Mouse (Mus musculus) layer of hippocampus, adult 18-20 months (tissue): ENCODE results near the gene Ptcd2. TPM values are rescaled to one million over a fixed set of nuclear protein-coding genes. Genes with fewer than 3 reads are reported as not detected.
"Not testable (repeated sequence)": the region's sequence is repeated elsewhere in the genome, so short reads cannot be mapped to it uniquely, and the experiment has no call there.

Experiments
- DNase-seq, 2 experiments: peaks; one replicate each; pipeline ENCODE4 v3.0.0; 2022; ENCODE audit warnings: low spot score in 2 of 2
- total RNA-seq, 2 experiments: library from RNA; stranded (reverse); gene quantifications; 2 replicates each; pipeline ENCODE4 v1.2.3; 2021

The Ptcd2 gene
- total RNA-seq, 2 experiments from 2014 or later: 28.9 to 30.1 TPM

DNA sequence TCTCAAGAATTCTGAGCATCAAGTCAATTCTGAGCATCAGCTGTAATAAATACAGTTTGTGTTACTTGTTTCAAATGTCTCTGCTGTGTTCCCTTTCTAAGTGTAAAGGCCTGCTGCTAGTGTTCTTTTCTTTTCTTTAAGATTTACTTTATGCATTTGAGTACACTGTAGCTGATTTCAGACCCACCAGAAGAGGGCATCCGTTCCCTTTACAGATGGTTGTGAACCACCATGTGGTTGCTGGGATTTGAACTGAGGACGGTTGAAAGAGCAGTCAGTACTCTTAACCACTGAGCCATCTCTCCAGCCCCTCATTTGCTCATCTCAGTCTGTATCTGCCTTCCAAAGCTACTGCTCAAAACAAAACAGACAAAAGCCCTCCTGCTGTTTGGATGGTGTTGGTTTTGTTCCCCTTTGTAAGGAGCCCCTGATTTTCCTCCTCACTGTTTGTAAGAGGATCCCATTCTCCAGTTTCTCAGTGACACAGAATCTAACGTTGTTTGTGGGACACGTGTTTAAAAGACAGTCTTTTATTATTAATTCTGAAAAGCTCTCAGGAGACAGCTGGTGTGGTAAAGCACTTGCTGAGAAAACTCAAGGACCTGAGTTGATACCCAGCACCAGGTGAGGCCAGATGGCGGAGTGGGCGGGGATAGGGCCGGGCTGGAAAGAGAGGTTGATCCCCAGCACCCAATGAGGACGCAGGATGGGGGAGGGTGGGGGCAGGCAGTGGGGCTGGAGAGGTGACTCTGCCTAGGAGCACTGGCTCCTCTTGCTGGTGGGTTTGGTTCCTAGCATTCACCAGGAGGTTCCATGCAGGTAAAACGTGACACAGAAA is 12.1 kb upstream of the Ptcd2 start:
- DNase-seq: no peak

DNA sequence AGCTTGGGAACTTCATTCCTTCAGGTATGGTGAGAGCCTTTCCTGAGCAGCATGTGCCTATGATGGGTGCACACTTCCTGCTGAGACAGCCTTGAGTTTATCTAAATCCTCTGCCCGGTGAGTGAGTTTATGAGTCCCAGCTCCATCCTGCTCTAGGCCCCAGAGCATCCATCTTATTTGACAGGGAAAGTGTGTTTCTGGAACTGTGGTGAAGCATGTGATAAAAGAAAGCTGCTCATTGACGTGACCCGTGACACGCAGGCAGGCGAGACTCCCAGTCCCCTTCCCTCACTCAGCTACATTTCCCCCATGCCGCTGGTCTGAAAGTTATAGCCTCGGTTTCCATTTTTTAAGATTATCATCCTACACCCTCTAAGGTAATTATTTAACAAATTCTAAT is 11.4 kb upstream of the Ptcd2 start:
- DNase-seq: no peak

DNA sequence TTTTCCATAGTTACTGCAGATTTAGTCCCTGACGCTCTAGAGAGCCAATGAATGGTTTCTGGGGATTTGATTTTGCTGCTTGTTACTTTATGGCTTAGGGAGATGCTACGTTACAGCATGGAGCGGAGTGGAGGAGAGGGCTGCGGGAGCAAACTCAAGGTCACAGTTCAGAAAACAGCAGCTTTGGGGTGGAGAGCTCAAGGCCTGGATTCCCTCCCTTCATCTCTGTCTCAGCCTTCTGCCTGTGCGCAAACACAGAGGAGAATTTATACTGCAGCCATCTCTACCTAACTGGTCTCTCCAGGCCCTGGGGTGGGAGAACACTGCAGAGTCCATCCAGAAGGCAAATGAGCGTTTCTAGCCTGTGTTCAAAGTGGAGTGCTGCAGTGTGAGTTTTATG is 10.6 kb upstream of the Ptcd2 start:
- DNase-seq: no peak

DNA sequence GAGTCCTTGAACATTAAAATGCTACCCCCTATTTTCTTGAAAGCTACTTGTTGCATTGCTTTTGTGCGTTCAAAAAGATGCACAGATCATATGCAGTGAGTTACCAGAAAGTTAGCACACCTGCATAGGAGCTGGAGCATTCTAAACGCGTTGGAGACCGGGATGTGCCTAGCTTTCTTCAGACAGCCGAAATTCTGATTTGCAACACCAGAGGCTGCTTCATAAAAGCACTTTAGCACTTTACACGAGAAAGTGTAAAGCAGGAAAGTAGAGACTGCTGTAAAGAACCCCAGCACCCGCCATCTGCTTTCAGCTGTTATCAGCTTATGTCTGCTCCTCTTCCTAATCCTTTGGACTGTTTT is 9.0 kb upstream of the Ptcd2 start:
- DNase-seq: no peak

DNA sequence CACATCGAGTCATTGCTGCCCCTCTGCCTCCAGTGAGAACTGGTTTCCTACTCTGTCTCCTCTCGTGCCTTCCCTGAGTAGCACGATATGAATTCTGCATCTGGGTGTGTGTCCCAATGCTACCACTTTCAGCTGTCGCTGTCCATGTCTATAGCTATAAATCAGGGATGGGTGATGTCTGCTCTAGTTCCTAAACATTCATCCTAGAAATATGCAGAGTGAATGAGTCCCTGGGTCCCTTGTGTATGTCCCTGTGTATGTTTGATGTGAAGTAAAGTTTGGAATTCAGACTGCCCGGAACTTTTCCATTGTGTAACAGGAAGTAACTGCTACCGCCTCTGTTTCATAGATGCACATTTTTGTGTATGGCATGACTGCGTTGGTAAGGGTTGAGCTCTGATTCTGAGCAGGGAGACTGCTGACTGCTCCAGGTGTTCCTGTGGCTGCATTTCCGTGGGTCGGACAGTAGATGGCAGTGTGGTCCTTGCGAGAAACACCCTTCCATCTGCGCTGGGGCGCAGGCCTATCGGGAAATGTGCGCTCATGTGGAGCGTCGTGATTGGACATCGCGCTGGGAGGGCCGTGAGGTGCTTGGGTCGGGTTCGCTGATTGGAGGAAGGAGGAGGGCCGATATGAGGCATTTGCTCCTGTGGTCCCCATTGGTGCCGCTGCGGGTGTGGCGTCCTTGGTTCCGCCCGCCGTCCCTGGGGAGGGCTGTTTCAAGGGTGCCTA is 8.4 kb upstream of the Ptcd2 start:
- peak; percentile 96 to 98 for DNase-seq

DNA sequence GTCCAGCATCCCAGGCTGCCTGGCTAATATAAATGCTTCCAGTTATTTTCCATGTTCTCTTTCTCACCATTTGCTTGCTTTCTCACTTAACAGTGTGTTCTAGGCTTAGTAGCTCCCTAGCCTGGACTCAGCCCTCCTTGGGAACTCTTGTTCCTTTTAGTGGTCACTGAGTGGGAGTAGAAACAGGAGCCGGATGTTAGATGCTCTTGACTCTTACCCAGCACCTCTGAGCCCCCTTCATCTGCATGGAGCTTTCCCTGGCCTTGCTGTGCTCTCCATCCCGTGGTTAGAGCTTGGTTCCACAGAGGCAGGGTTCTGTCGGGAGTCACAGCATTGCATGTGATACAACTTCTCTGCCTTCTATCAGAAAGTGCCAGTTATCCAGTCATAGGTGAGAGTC is 7.1 kb upstream of the Ptcd2 start:
- no peak for DNase-seq

DNA sequence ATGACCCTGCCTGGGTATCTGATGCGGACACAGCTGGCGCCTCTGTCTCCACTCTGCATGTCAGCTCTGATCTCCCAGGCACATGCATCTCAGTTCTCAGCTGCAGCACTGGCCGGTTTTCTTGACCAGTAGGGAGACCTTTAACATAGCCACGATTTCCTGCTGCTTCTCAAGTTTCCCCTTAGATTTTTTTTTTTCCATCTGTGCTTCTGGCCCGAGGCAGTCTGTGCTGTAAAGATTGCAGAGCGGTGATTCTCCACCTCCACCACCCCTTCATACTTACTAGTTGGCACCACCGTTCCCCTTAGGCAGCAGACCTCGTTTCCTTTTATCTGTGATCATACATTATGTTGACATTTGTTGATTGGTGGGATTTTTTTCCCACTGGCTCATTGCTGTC is 6.7 kb upstream of the Ptcd2 start:
- DNase-seq: no peak

DNA sequence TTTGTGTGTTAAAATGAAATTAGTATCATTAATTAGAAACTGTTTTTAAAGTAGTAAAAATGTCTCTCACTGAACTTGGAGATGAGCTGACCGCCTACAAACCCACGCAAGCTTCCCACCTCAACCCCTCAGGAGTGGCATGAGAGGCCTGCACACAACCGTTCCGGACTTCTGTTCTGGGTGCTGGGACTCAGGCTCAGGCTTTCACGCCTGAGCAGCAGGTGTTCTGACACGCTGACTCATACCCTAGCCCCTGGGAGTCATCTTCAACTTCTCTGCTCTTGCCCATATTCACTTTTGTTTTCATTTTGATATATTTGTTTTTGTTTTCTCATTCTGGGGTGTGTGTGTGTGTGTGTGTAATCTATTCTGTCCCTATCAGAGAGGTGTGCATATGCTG is 5.5 kb upstream of the Ptcd2 start:
- DNase-seq: no peak

DNA sequence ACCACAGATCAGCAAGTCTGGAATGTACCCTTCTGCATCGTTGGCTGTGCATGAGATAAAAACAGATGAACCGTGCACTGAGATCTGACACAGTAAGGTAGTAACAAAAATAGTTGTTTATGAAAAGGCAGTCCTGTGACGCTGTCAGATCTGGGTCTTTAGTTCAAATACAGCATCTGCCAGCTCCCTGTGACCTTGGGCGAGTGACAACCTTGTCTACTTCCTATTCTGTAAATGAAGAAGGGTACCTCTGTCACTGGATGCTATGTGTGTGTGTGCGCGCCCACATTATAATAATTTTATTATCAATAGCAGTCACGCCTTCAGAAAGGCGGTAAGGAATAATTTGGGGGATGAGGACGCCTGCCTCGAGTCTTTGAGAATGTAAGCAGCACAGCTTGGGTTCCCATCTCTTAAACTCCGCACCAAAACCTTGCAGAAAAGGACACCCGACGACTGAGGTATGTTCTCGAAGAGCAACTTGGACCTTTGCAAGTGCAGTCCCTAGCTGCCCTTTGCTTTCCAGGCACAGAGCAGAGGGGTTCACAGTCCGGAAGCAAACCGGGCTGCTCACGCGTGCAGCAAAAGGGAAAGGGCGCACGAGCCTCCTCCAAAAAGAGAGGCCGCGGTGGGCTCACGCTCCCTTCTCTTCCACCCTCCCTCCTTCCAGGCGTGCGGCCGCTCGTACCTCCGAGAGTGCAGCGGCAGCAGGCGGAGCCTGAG is 468 bp downstream of the Ptcd2 start:
- DNase-seq: no peak

DNA sequence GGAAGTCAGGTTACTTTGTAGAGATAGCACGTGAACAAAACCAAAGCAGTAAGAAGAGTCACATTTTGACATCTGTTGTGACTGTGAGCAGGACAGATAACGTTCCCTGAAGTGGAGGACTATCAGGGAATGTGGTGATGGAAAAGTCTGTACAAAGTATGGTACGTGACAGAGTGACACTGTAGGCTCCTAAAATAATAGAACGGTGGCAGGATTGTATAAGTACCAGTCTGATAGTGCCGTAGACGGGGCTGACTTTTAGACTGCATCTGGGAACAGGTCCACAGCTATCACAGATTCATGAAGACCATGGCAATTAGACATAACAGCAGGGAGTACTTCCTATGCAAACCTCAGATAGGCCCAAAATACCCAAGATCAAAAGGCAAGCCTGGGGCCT is 3.0 kb downstream of the Ptcd2 start:
- no peak for DNase-seq

DNA sequence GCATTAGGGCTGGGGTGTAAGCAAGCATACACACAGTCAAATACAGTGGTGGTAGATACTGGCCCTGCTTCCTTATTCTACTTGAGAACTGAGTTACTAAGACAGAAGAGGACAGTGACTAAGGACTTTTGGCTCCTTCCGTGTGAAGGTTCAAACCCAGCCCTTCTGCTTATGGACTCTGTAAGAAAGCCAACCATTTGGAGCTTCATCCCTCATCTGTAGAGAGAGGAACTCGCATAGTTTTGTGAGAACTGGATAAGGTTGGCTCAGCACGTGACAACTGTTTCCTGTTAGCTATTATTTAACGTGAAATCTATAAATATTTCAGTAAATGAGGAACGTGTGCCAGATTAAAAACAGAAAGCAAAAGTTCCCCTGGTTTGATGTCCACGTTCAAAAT is 7.0 kb downstream of the Ptcd2 start:
- no peak for DNase-seq

DNA sequence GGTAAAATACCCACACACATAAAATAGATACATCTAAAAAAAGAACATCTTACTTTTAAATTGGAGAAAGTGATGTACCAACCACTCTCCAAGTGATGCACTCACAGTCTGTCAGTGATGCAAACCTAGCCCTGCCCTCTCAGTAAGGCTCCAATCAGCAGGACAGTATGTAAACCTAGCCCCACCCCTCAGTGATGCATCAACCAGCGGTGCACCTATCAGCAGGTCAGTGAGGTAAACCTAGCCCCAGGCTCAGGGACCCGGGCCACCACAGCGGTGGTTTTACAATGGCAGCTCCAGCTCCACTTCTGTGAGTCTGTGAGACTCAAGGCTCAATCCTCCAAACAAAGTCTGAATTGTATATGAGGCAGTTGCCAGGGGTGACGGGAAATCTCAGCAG is 13.2 kb downstream of the Ptcd2 start:
- no peak for DNase-seq

DNA sequence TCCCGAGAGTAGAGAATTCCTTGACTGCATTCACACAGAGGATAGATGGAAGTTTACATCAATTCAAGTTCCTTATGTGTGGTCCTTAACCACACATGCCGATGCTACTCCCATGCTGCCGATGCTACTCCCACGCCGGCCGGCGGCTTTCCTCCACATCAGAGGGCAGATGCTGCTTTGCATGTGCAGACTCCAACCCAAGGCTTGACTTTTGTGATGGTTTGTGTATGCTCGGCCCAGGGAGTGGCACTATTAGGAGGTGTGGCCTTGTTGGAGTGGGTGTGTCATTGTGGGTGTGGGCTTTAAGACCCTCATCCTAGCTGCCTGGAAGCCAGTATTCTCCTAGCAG is 20.2 kb downstream of the Ptcd2 start:
- DNase-seq: not testable (repeated sequence)

DNA sequence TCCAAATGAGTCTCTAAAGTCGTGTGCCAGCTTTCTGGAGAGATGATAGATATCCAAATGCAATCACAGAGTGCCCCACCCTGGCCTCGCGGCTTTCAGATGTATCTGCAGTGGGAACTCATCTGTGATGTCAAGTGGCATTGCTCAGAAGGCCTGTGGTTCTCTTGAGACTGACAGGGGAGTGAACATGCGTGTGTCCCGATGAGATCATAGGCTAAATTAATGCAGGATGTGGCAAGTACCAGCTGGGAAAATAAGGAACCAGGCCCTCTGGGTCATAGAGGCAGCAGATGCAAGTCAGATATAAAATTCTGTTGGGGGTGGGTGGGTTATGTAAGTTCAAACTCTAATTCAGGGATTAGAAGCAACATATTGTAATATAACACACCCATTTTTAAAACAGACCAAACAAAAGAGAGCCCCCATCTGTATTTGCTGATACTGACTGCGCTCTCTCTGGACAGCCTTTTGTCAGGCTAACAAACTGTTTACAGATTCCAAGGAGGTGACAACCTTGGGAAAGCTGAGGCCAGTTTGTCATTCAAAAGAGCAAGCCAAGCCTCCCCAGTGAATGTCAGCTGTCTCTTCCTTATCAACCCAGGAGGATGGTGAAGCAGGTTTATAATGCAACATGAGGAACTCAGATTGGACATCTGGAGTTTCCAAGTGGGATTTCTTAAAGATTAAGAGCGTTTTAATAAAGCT is 20.7 kb downstream of the Ptcd2 start:
- DNase-seq: no peak

DNA sequence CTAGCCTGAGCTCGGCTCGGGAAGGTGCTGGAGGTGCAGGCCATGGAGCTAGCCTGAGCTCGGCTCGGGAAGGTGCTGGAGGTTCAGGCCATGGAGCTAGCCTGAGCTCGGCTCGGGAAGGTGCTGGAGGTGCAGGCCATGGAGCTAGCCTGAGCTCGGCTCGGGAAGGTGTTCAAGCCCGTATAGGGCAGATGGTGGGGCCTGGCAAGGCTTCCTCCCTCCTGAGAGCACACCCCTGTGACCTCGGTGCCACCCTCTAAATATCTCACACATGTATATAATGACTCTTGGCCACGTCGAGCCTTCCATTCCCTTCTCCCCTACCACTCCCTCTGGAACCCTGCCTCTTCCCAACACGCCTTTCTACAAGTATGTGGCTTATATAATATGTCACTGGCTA is 21.6 kb downstream of the Ptcd2 start:
- DNase-seq: not testable (repeated sequence)

DNA sequence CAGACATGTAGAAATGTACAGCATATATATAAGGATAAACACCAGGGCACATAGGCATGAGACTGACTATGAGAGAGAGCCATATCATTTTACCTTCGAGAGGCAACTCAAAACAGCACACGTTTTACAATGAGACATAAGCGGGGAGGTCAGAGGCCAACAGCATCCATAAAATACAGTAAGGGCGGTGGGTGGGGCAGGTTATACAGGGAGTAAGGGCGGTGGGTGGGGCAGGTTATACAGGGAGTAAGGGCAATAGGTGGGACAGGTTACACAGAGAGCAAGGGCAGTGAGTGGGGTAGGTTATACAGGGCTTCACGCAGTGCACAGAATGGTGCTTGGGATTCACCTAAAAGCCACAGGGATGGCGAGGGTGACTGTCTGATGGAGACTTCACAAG is 24.1 kb downstream of the Ptcd2 start:
- DNase-seq: no peak

DNA sequence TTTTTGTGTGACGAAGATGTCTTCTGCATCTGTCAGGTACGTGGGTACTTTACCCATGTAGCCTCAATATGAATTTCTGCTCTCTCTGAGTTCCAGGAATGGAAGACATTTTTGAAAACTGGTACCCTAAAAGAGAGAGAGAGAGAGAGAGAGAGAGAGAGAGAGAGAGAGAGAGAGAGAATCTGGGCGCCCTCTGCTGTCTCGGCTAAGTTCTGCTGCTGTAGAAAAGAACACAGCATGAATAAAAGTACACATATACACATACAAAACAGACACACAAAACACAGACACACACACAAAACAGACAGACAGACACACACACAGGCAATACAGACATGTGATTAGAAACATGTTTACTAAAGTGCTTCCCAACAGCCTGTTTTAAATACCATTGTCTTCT is 27.4 kb downstream of the Ptcd2 start:
- DNase-seq: peak in 1 of 2 experiments; percentile 74

DNA sequence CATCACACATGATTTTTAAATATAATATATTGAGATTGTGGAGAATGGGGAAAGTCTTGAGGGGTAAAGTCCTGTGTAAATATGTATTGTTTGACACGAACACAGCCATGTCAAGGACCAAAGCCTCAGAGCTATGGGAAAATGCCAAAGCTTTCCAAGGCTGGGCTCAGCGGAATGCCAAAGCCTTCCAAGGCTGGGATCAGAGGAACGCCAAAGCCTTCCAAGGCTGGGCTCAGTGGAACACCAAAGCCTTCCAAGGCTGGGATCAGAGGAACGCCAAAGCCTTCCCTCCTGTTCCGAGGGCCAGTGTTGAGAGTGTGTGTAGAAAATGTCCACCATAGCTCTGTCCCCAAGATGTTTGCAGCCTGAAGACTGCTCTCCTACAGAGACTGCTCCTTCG is 28.1 kb downstream of the Ptcd2 start:
- no peak for DNase-seq

DNA sequence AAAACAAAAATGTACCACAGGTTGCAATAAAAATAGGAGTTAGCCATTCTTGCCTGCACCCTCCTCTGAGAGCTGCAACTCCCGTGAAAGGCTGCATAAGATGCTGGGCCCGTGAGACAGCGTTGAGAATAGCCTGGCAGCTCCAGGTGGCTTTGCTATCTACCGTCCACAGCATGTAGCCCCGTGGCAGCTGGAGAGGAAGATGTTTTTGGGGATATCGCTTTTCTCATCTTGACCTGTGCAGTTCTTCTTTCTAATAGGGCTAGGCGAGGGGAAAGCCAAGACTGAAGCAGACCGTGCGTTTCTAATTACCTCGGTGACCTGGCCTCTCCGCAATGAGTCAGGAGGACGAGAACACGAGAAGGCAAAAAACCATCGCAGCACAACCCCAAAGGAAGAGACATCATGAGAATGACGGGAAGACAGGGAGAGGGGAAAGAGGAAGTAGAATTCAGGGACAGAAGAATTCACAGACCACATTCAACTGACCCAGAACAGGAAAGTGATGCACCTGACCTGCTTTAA is 29.8 kb downstream of the Ptcd2 start:
- no peak for DNase-seq

DNA sequence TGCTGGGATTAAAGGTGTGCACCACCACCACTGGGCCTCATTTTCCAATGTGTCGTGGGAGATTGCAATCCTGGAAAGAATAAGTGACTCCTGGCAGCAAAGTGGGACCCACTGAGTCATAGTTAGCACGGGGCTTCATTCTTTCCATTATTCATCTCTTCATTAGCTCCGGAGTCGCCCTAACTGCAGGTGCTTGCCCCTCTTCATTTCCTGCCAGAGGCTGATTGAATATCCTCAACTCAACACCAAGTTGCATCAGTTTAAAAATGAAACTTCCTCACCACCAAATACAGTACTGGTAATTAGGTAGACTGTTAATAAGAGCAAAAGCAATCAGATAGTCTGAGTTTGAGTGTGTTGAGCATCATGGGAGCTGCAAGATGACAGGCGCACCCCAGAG is 30.4 kb downstream of the Ptcd2 start:
- no peak for DNase-seq

DNA sequence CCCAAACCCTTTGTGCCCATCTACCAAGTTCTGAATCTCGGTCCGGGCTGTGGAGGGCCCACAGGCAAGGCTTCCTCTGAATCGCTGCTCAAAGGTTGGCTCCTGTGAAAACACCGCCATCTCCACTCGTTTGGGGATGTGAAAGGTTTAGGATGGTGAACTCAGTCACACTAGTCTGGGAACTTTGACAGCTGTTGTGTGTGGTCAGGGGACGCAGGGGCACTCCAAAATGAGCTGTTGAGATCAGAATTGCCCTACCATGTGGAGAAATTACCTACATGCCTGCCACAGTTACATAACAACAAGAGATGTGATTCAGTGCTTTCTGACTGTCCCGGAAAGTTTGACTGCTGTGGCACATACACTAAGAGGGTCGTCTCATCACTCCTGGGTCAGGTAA is 36.1 kb downstream of the Ptcd2 start:
- no peak for DNase-seq
